Mouse (Mus musculus): Measurements from ENCODE around the gene Grpr.

The Grpr gene

DNA sequence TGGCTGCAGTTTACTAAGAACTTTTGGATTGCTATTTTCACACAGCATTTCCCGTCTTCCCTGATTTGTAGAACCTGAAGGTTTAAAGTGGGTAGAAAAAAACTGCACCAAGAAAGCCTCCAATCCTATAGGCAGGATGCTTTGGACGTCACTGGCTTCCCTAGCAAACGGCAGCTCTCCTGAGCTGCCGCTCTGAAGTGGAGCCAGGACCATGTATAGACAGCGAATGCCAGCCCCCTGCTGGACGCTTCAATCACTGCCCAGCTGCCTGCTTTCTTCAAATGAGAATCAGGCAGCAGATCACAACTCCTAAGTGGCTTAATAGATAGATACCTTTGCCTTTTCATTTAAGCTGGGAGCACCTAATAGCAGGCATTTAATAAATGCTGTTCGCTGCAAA, at the start of gene Grpr:
Grpr (minus strand) TSS at position 12 of the 400 bp plus-strand sequence.
- DNase-seq (ENCODE audit: extremely low spot score, low read depth, low spot score) = peak; percentile 5

DNA sequence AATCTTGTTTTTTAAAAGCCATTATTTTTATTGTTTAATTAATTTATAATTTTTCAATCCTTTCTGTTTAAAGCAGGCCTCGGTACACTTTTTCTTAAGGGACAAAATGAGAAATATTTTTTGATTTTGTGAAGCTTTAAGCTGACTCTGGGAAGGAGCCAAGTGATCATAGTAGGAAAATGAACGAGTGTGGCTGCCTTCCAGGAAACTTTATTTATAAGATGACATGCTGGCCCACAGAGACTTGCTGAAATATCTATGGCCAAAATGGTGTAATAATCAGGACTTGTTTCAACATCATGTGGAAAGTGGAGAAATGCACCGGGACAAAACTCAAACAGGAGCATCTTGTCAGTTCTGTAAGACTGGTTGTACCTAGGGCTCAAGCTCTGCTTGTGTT, 11.0 kb upstream of the Grpr start:
- DNase-seq (ENCODE audit: extremely low spot score, low read depth, low spot score) = no peak

DNA sequence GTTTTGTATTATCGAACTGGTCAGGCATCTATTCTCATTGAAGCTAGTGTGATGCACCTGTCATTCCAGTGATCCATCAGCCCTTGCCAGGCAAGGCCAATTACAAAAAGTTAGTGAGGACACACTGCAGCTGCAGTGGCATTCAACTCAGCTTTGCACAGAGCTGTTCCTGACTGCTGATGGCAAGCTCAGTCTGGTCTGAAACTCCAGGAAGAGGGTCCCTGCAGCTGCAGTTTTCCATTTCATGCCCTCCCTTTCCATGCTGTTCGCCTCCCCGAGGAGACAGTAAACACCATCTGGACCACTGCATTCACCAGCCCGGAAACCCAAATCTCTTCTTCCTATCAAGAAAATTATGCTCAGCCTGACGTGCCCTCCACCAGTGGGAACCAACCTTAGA, 2.4 kb downstream of the Grpr start:
- no peak for DNase-seq (ENCODE audit: extremely low spot score, low read depth, low spot score)

DNA sequence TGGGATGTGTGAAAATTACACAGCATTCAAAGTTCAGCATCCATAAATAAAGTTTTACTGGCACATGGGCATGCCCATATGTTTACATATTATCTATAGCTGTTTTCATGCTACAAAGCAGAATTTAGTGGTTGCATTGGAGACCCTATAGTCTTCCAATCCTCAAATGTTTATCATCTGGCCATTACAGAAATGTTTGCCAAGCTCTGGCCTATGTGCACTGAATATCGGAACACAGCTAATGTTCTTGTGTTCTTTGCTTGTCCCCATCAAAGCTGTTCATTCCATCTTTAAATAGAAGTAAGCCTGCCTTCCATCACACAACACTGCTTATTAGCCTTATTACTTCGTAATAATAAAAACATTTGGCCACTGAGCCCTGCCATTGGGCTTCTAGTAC, 16.6 kb downstream of the Grpr start:
- no peak for DNase-seq (ENCODE audit: extremely low spot score, low read depth, low spot score)

DNA sequence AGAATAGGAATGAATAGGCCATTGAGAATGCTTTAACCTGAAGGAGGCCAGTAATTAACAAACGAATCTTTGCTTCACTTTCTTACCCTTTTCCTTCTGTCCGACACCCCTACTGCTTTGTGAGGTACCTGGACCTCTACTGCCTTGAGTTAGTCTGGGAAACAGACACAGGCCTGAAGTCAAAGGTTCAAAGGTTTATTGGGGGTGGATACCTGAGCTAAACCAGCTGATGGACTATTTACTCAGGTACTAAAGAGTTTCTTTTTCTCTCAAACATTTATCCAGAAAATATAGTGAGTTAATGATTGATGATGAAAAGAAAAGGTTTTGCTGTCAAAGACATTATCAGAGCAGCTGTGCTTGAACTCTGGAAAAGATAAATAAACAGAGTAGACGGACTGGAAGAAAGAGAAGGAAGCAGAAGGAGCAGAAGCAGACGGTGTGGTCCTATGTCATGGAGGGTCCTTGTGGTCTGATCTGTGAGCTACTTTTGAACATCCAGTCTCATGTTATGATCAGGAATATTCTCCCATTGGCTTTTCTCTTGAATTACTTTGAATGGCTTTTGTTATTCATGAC, 30.4 kb downstream of the Grpr start:
- no peak for DNase-seq (ENCODE audit: extremely low spot score, low read depth, low spot score)

DNA sequence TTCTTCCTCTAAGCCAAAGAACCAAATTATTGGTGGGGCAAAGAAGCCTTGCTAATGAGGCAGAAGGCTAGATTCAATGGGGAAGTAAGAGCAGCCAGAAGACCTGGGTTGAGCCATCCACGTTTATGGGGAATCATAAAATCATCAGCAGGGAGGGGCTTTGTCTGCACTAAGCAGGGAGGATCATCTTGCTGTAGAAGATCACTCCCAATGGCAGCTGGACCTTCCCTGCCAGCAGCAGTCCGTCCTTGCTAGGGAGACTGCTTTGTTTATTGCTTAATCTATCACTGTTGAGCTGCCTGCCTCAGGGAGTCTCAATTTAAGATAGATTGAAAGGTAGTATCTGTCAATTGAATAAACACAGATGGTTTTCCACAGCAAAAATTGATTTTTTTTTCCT, 37.7 kb downstream of the Grpr start:
- DNase-seq (ENCODE audit: extremely low spot score, low read depth, low spot score) = no peak

DNA sequence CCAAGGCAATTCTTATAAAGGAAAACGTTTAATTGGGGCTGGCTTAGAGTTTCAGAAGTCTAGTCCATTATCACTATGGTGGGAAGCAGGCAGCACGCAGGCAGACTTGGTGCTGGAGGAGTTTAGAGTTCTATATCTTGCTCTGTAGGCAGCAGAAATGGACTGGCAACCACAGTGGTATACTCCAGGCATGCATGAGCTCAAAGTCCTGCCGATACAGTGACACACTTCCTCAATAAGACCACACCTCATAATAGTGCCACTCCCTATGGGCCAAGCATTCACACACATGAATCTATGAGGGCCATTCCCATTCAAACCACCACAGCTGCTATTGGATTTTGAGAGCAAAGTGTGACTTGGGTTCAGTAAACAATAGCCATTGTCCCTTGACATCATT, 47.4 kb downstream of the Grpr start:
- DNase-seq (ENCODE audit: extremely low spot score, low read depth, low spot score) = no peak
